18 mouse cellular contexts compared by ENCODE assay signal in the genomic region with DNA sequence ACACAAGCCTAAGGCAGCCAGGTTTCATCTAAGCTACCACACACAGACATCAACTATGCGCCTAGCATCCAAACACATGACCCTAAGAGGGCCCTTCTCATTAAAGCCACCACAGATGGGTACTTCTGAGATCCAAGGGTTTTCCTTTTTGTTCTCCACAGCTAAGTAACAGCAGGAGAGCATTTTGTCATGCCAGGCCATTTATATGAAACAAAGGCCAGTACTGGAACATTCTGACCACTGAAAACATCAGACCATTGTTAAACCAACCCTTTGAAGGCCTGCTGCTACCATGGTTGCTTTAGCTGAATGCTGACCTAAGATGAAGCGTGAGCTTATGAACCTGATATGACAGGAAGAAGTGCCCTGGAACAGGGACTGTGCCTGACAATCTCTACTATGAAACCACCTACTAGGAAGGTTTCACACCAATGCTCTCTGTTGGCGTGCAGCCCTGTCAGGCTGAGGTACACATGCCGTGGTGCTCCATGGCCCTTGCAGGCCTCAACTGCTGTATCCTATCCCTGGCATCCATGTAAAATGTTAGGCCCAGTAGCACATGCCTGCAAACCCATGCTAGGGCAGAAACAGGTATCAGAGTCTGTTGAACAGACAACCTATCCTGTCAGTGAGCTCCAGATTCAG. TPM values are rescaled to one million over a fixed set of nuclear protein-coding genes. Genes with fewer than 3 reads are reported as not detected.
DNase-seq lines count a peak whose midpoint lies in the region; ATAC-seq lines count a peak whose summit lies in the region.
"Had no signal": no experiment of that assay in that cellular context is flagged by ENCODE, and none has a peak within 500 bp of the region (broad histone marks: within the 10 kb centered on the region; RNA-seq: fewer than 3 reads in every experiment).

No protein-coding gene starts in this region.

- H3K4me1 ChIP-seq in forebrain, embryonic 10.5 days, result peaks cover 12% of the 10 kb centered on the region
- no peaks in the 10 kb centered on the region for H3K4me1 ChIP-seq in forebrain, embryonic 15.5 days
- peaks cover 8% of the 10 kb centered on the region; the same call in 1 of the 2 replicates for H3K4me1 ChIP-seq in midbrain, embryonic 12.5 days
- H3K4me1 ChIP-seq in midbrain, embryonic 14.5 days (ENCODE audit: control insufficient read depth, insufficient read depth, low read length), result 0 out of 2 replicates have a peak, but pooled peaks cover 2% of the 10 kb centered on the region
- H3K4me1 ChIP-seq: embryonic facial prominence, embryonic 13.5 days; intestine, embryonic 15.5 days; limb, embryonic 13.5 days had no signal

- ATAC-seq in forebrain, embryonic 15.5 days (replicated peaks), result no peak
- ATAC-seq in midbrain, embryonic 12.5 days (ENCODE audit: low FRiP score, low read depth), result no peak
- ATAC-seq in midbrain, embryonic 14.5 days (ENCODE audit: low FRiP score, low TSS enrichment), result no peak
- ATAC-seq: intestine, embryonic 15.5 days had no signal

- H3K27me3 ChIP-seq in forebrain, embryonic 10.5 days (ENCODE audit: poor library complexity, severe bottlenecking), result no peaks in the 10 kb centered on the region
- no peaks in the 10 kb centered on the region for H3K27me3 ChIP-seq in forebrain, embryonic 15.5 days
- no peaks in the 10 kb centered on the region for H3K27me3 ChIP-seq in midbrain, embryonic 12.5 days
- no peaks in the 10 kb centered on the region for H3K27me3 ChIP-seq in midbrain, embryonic 14.5 days (ENCODE audit: control insufficient read depth, insufficient read depth, low read length)
- H3K27me3 ChIP-seq: embryonic facial prominence, embryonic 13.5 days; intestine, embryonic 15.5 days; limb, embryonic 13.5 days; liver, embryonic 15.5 days; megakaryocyte, embryonic 14.5 days; neural tube, embryonic 13.5 days had no signal

- H3K27ac ChIP-seq in forebrain, embryonic 10.5 days, result 0 out of 2 replicates have a peak overlapping the region, but pooled peaks have one; percentile 11
- no peak overlapping the region for H3K27ac ChIP-seq in forebrain, embryonic 15.5 days (replicated peaks)
- H3K27ac ChIP-seq in midbrain, embryonic 12.5 days (replicated peaks), result peak overlapping the region; percentile 22; the same call in 1 of the 2 replicates
- H3K27ac ChIP-seq in midbrain, embryonic 14.5 days (replicated peaks; ENCODE audit: low read depth, low read length), result no peak overlapping the region; the same call in 1 of the 2 replicates
- H3K27ac ChIP-seq: embryonic facial prominence, embryonic 13.5 days; intestine, embryonic 15.5 days; kidney, postnatal 0 days; limb, embryonic 13.5 days; liver, embryonic 15.5 days; neural tube, embryonic 13.5 days had no signal

- 74% methylated on average over 4 of the region's 4 CpGs for WGBS in forebrain, embryonic 10.5 days
- 53% methylated on average over 4 of the region's 4 CpGs for WGBS in forebrain, embryonic 15.5 days
- WGBS in midbrain, embryonic 12.5 days, result 59% methylated on average over 4 of the region's 4 CpGs
- WGBS in midbrain, embryonic 14.5 days, result 51% methylated on average over 4 of the region's 4 CpGs

- peaks cover 35% of the 10 kb centered on the region for H3K36me3 ChIP-seq in forebrain, embryonic 10.5 days (replicated peaks)
- H3K36me3 ChIP-seq in forebrain, embryonic 15.5 days, result no peaks in the 10 kb centered on the region
- H3K36me3 ChIP-seq in midbrain, embryonic 12.5 days, result no peaks in the 10 kb centered on the region
- no peaks in the 10 kb centered on the region for H3K36me3 ChIP-seq in midbrain, embryonic 14.5 days (ENCODE audit: control insufficient read depth, insufficient read depth, low read length)
- H3K36me3 ChIP-seq: neural tube, embryonic 13.5 days had no signal

- DNase-seq in forebrain, embryonic 10.5 days (ENCODE audit: extremely low spot score, low spot score), result no peak
- DNase-seq in midbrain, embryonic 14.5 days, result no peak
- DNase-seq in cerebellum, postnatal 25 days, result peak; percentile 47 to 73
- DNase-seq in retina, postnatal 1 day, result peak; percentile 63
- no peak for DNase-seq in heart, adult 8-10 months (ENCODE audit: low spot score)
- DNase-seq: adrenal gland, adult 8-10 months; heart, postnatal 14 days; lung, postnatal 10 days had no signal

- no peak overlapping the region for H3K4me2 ChIP-seq in forebrain, embryonic 15.5 days (replicated peaks)
- no peak overlapping the region for H3K4me2 ChIP-seq in midbrain, embryonic 12.5 days (replicated peaks)
- no peak overlapping the region for H3K4me2 ChIP-seq in midbrain, embryonic 14.5 days (ENCODE audit: low read length)
- H3K4me2 ChIP-seq: embryonic facial prominence, embryonic 13.5 days; intestine, embryonic 15.5 days; limb, embryonic 13.5 days; liver, embryonic 15.5 days; neural tube, embryonic 13.5 days had no signal

- no peak overlapping the region for H3K4me3 ChIP-seq in forebrain, embryonic 10.5 days
- H3K4me3 ChIP-seq in forebrain, embryonic 15.5 days, result no peak overlapping the region
- H3K4me3 ChIP-seq in midbrain, embryonic 12.5 days, result no peak overlapping the region
- no peak overlapping the region for H3K4me3 ChIP-seq in midbrain, embryonic 14.5 days (replicated peaks; ENCODE audit: low read depth, low read length)
- H3K4me3 ChIP-seq: embryonic facial prominence, embryonic 13.5 days; intestine, embryonic 15.5 days; limb, embryonic 13.5 days; liver, embryonic 15.5 days; megakaryocyte, embryonic 14.5 days; neural tube, embryonic 13.5 days had no signal

- no peak overlapping the region for H3K9ac ChIP-seq in forebrain, embryonic 15.5 days (replicated peaks)
- no peak overlapping the region for H3K9ac ChIP-seq in midbrain, embryonic 12.5 days (replicated peaks)
- H3K9ac ChIP-seq in midbrain, embryonic 14.5 days (replicated peaks; ENCODE audit: low read length), result no peak overlapping the region
- H3K9ac ChIP-seq: embryonic facial prominence, embryonic 13.5 days; intestine, embryonic 15.5 days; limb, embryonic 13.5 days; liver, embryonic 15.5 days; neural tube, embryonic 13.5 days had no signal

- H3K9me3 ChIP-seq in forebrain, embryonic 10.5 days, result no peaks in the 10 kb centered on the region
- H3K9me3 ChIP-seq in forebrain, embryonic 15.5 days, result no peaks in the 10 kb centered on the region
- H3K9me3 ChIP-seq in midbrain, embryonic 12.5 days, result no peaks in the 10 kb centered on the region
- H3K9me3 ChIP-seq in midbrain, embryonic 14.5 days (ENCODE audit: control insufficient read depth, low read length), result no peaks in the 10 kb centered on the region
- H3K9me3 ChIP-seq: embryonic facial prominence, embryonic 13.5 days; intestine, embryonic 15.5 days; limb, embryonic 13.5 days; liver, embryonic 15.5 days; megakaryocyte, embryonic 14.5 days; neural tube, embryonic 13.5 days had no signal

RNA-seq across cellular contexts. Expression of gene Gm49361, which starts 29.2 kb away (rescaled TPM):
- polyA plus RNA-seq in forebrain, embryonic 10.5 days (2016; fragmentation: Nextera tagmentation; extraction: Ambion mirVana), result not detected in 2 replicates
- not detected in 2 replicates for polyA plus RNA-seq in forebrain, embryonic 15.5 days (2015; fragmentation: Nextera tagmentation; extraction: Ambion mirVana)
- polyA plus RNA-seq in midbrain, embryonic 12.5 days (2016; fragmentation: Nextera tagmentation; extraction: Ambion mirVana), result not detected in 2 replicates
- not detected in 2 replicates for polyA plus RNA-seq in midbrain, embryonic 14.5 days (2014; fragmentation: Nextera tagmentation; extraction: Ambion mirVana)
- 1 to 10 TPM in 3 of 4 experiments, not detected in 1; 1.6 to 2.7 (median 1.8) TPM for total RNA-seq in heart, adult 8-10 months (2022)
- total RNA-seq: ES-E14 had no signal
- polyA plus RNA-seq: embryonic facial prominence, embryonic 13.5 days; kidney, postnatal 0 days; limb, embryonic 13.5 days; liver, embryonic 15.5 days; neural tube, embryonic 13.5 days had no signal

RNA-seq across cellular contexts. Expression of gene Lats2, which starts 41.5 kb away (rescaled TPM):
- 13.8 and 15.6 TPM in 2 replicates for polyA plus RNA-seq in forebrain, embryonic 10.5 days (2016; fragmentation: Nextera tagmentation; extraction: Ambion mirVana)
- 8.0 TPM in 2 replicates for polyA plus RNA-seq in forebrain, embryonic 15.5 days (2015; fragmentation: Nextera tagmentation; extraction: Ambion mirVana)
- 17.0 and 17.1 TPM in 2 replicates for polyA plus RNA-seq in midbrain, embryonic 12.5 days (2016; fragmentation: Nextera tagmentation; extraction: Ambion mirVana)
- 5.4 and 7.1 TPM in 2 replicates for polyA plus RNA-seq in midbrain, embryonic 14.5 days (2014; fragmentation: Nextera tagmentation; extraction: Ambion mirVana)
- 10 to 100 TPM; 24.3 to 39.2 (median 31.0) TPM for total RNA-seq in heart, adult 8-10 months (2022)

RNA-seq across cellular contexts. Expression of gene Xpo4, which starts 51.5 kb away (rescaled TPM):
- 29.3 and 30.4 TPM in 2 replicates for polyA plus RNA-seq in forebrain, embryonic 10.5 days (2016; fragmentation: Nextera tagmentation; extraction: Ambion mirVana)
- 14.9 and 15.7 TPM in 2 replicates for polyA plus RNA-seq in forebrain, embryonic 15.5 days (2015; fragmentation: Nextera tagmentation; extraction: Ambion mirVana)
- 25.3 and 25.7 TPM in 2 replicates for polyA plus RNA-seq in midbrain, embryonic 12.5 days (2016; fragmentation: Nextera tagmentation; extraction: Ambion mirVana)
- 13.5 and 18.7 TPM in 2 replicates for polyA plus RNA-seq in midbrain, embryonic 14.5 days (2014; fragmentation: Nextera tagmentation; extraction: Ambion mirVana)
- total RNA-seq in heart, adult 8-10 months (2022), result 10 to 100 TPM; 12.0 to 14.1 (median 13.1) TPM

Comparison
In these comparisons a context has a peak if more than half of its experiments do, and no peak if none do; other contexts are left out.
1. H3K27ac ChIP-seq: peak in forebrain, embryonic 10.5 days (single experiment) and midbrain, embryonic 12.5 days (single experiment); none in forebrain, embryonic 15.5 days (single experiment) and midbrain, embryonic 14.5 days (single experiment).
2. DNase-seq: peak in cerebellum, postnatal 25 days (2 of 2) and retina, postnatal 1 day (single experiment); none in forebrain, embryonic 10.5 days (single experiment), midbrain, embryonic 14.5 days (single experiment) and heart, adult 8-10 months (single experiment).